Mouse (Mus musculus): Measurements from ENCODE around the gene Gzmc. TPM values are rescaled to one million over a fixed set of nuclear protein-coding genes. Genes with fewer than 3 reads are reported as not detected.
"Not testable (repeated sequence)": the region's sequence is repeated elsewhere in the genome, so short reads cannot be mapped to it uniquely, and the experiment has no call there.

Gene Gzmc
- not detected in 2 replicates for polyA plus RNA-seq (2014; fragmentation: Nextera tagmentation; extraction: Ambion mirVana)

- no peak within 1 kb of the TSS for H3K4me3 ChIP-seq (ENCODE audit: low read depth, low read length)
- H3K9ac ChIP-seq (ENCODE audit: low read length): no peak within 1 kb of the TSS
- H3K4me1 ChIP-seq (replicated peaks; ENCODE audit: control insufficient read depth, insufficient read depth, low read length): no peaks in the 10 kb centered on the region
- H3K4me2 ChIP-seq (ENCODE audit: low read length): no peak within 1 kb of the TSS
- H3K36me3 ChIP-seq (ENCODE audit: control insufficient read depth, insufficient read depth, low read length): no peaks in the 10 kb centered on the region
- no peak within 1 kb of the TSS for H3K27ac ChIP-seq (ENCODE audit: low read depth)
- no peaks in the 10 kb centered on the region for H3K9me3 ChIP-seq (ENCODE audit: control insufficient read depth, low read length)
- H3K27me3 ChIP-seq (replicated peaks; ENCODE audit: control insufficient read depth, insufficient read depth, low read length): no peaks in the 10 kb centered on the region
- DNase-seq (ENCODE audit: low spot score) (no peak), ATAC-seq (replicated peaks; ENCODE audit: low FRiP score, low TSS enrichment, low read depth) (no peak)
- WGBS: 80% methylated on average over 2 of the region's 2 CpGs
These were observed at the start of gene Gzmc for GRCm38 (mm10) chr14:56234556-56234955. Gene Gzmc, minus strand, starts transcription at chr14:56234656.

DNA sequence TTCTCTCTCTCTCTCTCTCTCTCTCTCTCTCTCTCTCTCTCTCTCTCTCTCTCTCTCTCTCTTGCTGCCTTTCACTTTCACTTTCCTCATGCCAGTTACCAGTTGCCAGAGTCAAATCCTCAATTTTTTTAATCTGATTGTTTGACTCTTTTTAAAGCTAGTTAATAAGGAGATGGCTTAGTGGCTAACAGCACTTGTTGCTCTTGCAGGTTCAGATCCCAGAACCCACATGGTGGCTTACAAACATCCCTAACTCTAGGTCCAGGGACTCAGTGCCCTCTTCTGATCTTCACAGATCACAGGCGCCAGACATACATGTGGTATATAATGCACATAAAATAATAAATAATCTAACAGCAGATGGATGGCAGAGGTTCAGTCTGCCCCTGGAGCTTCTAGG, 49.4 kb upstream of the Gzmc start:
- WGBS: 73% methylated on average over 1 of the region's 1 CpGs
- H3K4me1 ChIP-seq (replicated peaks; ENCODE audit: control insufficient read depth, insufficient read depth, low read length): no peaks in the 10 kb centered on the region
- H3K36me3 ChIP-seq (ENCODE audit: control insufficient read depth, insufficient read depth, low read length): no peaks in the 10 kb centered on the region

DNA sequence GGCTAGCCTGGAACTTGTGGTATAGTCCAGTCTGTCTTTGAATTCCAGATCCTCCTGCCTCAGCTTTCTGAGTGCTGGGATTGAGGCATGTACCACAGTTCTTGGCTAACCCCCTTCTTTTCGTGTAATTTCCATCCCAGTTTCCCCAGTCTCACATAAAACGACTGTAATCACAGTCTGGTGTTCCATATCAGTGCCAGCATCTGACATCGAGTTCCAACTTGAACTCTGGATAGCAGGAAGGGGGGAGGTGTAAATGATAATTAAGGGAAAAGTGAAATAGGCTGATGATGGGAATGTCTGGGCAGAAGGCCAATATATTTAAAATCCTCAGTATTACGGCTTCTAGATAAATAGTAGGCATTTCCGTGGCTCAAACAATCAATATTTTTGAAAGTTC, 46.6 kb upstream of the Gzmc start:
- H3K4me1 ChIP-seq (replicated peaks; ENCODE audit: control insufficient read depth, insufficient read depth, low read length): no peaks in the 10 kb centered on the region
- H3K4me3 ChIP-seq (ENCODE audit: low read depth, low read length): no peak overlapping the region
- no peaks in the 10 kb centered on the region for H3K9me3 ChIP-seq (ENCODE audit: control insufficient read depth, low read length)
- H3K4me2 ChIP-seq (ENCODE audit: low read length): no peak overlapping the region
- no peak for ATAC-seq (replicated peaks; ENCODE audit: low FRiP score, low TSS enrichment, low read depth)
- H3K27ac ChIP-seq (ENCODE audit: low read depth): no peak overlapping the region
- no peaks in the 10 kb centered on the region for H3K27me3 ChIP-seq (replicated peaks; ENCODE audit: control insufficient read depth, insufficient read depth, low read length)
- H3K36me3 ChIP-seq (ENCODE audit: control insufficient read depth, insufficient read depth, low read length): no peaks in the 10 kb centered on the region
- no peak for DNase-seq (ENCODE audit: low spot score)
- whole genome bisulfite sequencing: 54% methylated on average over 5 of the region's 5 CpGs
- no peak overlapping the region for H3K9ac ChIP-seq (ENCODE audit: low read length)

More for the DNA sequence above, 49.4 kb upstream of the Gzmc start:
- Histone ChIP-seq H3K9me3 (ENCODE audit: control insufficient read depth, low read length) (no peaks in the 10 kb centered on the region), H3K9ac (ENCODE audit: low read length) (no peak overlapping the region), H3K27me3 (replicated peaks; ENCODE audit: control insufficient read depth, insufficient read depth, low read length) (no peaks in the 10 kb centered on the region), H3K27ac (ENCODE audit: low read depth) (no peak overlapping the region), H3K4me2 (ENCODE audit: low read length) (no peak overlapping the region), H3K4me3 (ENCODE audit: low read depth, low read length) (no peak overlapping the region)
- ATAC-seq (replicated peaks; ENCODE audit: low FRiP score, low TSS enrichment, low read depth) (no peak), DNase-seq (ENCODE audit: low spot score) (no peak)

GRCm38 (mm10) chr14:56278691-56279090, 44.2 kb upstream of the Gzmc start:
- ATAC-seq (replicated peaks; ENCODE audit: low FRiP score, low TSS enrichment, low read depth); H3K9me3 ChIP-seq (ENCODE audit: control insufficient read depth, low read length); H3K4me3 ChIP-seq (ENCODE audit: low read depth, low read length); H3K4me1 ChIP-seq (replicated peaks; ENCODE audit: control insufficient read depth, insufficient read depth, low read length); H3K27me3 ChIP-seq (replicated peaks; ENCODE audit: control insufficient read depth, insufficient read depth, low read length); DNase-seq (ENCODE audit: low spot score); H3K9ac ChIP-seq (ENCODE audit: low read length); H3K36me3 ChIP-seq (ENCODE audit: control insufficient read depth, insufficient read depth, low read length); H3K4me2 ChIP-seq (ENCODE audit: low read length); H3K27ac ChIP-seq (ENCODE audit: low read depth): not testable (repeated sequence)
- 41% methylated on average over 7 of the region's 7 CpGs for WGBS

DNA sequence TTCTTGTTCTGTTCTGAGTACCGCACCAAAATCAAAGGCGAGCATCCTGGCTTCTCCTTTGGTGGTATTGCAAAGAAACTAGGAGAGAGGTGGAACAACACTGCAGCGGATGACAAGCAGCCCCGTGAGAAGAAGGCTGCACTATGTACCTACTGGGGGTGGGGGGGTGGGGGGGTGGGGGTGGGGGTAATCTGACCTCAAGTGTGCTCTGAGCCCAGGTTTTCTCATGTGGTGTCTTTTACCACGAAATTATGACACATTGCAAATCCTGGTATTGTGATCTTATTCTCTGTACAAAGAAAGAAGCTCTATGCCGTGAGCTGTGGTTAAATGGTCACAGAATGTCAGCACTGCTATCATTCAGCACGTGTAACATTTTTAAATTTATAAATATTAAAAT, 41.6 kb upstream of the Gzmc start:
- not testable (repeated sequence) for ATAC-seq (replicated peaks; ENCODE audit: low FRiP score, low TSS enrichment, low read depth); H3K9ac ChIP-seq (ENCODE audit: low read length); H3K4me1 ChIP-seq (replicated peaks; ENCODE audit: control insufficient read depth, insufficient read depth, low read length); H3K9me3 ChIP-seq (ENCODE audit: control insufficient read depth, low read length); H3K27me3 ChIP-seq (replicated peaks; ENCODE audit: control insufficient read depth, insufficient read depth, low read length); DNase-seq (ENCODE audit: low spot score); H3K4me3 ChIP-seq (ENCODE audit: low read depth, low read length); H3K36me3 ChIP-seq (ENCODE audit: control insufficient read depth, insufficient read depth, low read length); H3K27ac ChIP-seq (ENCODE audit: low read depth); H3K4me2 ChIP-seq (ENCODE audit: low read length)
- WGBS: 74% methylated on average over 7 of the region's 7 CpGs

DNA sequence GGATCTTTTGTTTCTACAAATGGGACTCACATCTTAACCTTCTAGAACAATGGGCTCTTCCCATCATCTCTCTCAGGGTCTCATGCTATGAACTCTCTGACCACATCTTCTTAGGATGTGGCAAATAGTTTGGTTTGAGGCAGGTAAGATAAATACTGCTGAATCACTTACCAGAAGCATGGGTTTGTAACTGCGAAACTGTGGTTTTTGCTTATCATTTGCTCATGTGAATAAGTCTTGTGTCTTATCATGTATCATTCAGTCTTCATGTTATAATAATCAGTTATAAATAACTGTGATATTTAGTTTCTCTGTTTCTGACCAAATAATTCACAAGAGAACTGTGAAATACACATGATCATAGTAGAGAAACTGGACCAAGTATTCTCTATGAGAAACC, 31.7 kb upstream of the Gzmc start:
- no peaks in the 10 kb centered on the region for H3K27me3 ChIP-seq (replicated peaks; ENCODE audit: control insufficient read depth, insufficient read depth, low read length)
- no peak overlapping the region for H3K4me3 ChIP-seq (ENCODE audit: low read depth, low read length)
- no peak overlapping the region for H3K27ac ChIP-seq (ENCODE audit: low read depth)
- no peaks in the 10 kb centered on the region for H3K36me3 ChIP-seq (ENCODE audit: control insufficient read depth, insufficient read depth, low read length)
- no peaks in the 10 kb centered on the region for H3K4me1 ChIP-seq (replicated peaks; ENCODE audit: control insufficient read depth, insufficient read depth, low read length)
- 83% methylated on average over 1 of the region's 1 CpGs for WGBS
- H3K4me2 ChIP-seq (ENCODE audit: low read length): no peak overlapping the region
- no peak for DNase-seq (ENCODE audit: low spot score)
- H3K9me3 ChIP-seq (ENCODE audit: control insufficient read depth, low read length): no peaks in the 10 kb centered on the region
- H3K9ac ChIP-seq (ENCODE audit: low read length): no peak overlapping the region
- ATAC-seq (replicated peaks; ENCODE audit: low FRiP score, low TSS enrichment, low read depth): no peak

DNA sequence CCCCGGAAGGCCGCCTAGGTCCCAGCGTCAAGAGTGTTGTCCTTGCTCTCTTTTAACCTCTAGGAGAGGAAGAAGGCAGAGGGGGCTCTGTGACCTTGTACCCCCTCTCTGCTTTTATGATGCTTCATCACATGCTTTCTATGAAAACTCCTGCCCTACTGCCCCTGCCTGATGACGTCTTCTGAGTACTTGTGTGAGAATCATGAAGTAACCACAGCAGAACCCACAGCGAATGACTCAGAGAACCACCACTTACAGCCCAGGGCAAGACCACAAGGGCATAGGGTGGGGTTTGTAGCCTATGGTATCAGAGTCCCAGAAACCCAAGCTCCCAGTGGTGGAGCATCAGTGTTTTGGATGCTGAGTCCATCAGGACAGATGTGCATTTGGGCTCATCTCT, 27.7 kb upstream of the Gzmc start, which contains the start of gene Gzmb:
Gene Gzmb, minus strand, starts transcription at position 108 of the 400 bp plus-strand sequence.
- no peak within 1 kb of the TSS for H3K4me2 ChIP-seq (ENCODE audit: low read length)
- ATAC-seq (replicated peaks; ENCODE audit: low FRiP score, low TSS enrichment, low read depth): no peak
- WGBS: 89% methylated on average over 5 of the region's 5 CpGs
- DNase-seq (ENCODE audit: low spot score): no peak
- no peak within 1 kb of the TSS for H3K27ac ChIP-seq (ENCODE audit: low read depth)
- H3K4me1 ChIP-seq (replicated peaks; ENCODE audit: control insufficient read depth, insufficient read depth, low read length): no peaks in the 10 kb centered on the region
- H3K4me3 ChIP-seq (ENCODE audit: low read depth, low read length): no peak within 1 kb of the TSS
- no peak within 1 kb of the TSS for H3K9ac ChIP-seq (ENCODE audit: low read length)
- no peaks in the 10 kb centered on the region for H3K27me3 ChIP-seq (replicated peaks; ENCODE audit: control insufficient read depth, insufficient read depth, low read length)
- no peaks in the 10 kb centered on the region for H3K9me3 ChIP-seq (ENCODE audit: control insufficient read depth, low read length)
- no peaks in the 10 kb centered on the region for H3K36me3 ChIP-seq (ENCODE audit: control insufficient read depth, insufficient read depth, low read length)

DNA sequence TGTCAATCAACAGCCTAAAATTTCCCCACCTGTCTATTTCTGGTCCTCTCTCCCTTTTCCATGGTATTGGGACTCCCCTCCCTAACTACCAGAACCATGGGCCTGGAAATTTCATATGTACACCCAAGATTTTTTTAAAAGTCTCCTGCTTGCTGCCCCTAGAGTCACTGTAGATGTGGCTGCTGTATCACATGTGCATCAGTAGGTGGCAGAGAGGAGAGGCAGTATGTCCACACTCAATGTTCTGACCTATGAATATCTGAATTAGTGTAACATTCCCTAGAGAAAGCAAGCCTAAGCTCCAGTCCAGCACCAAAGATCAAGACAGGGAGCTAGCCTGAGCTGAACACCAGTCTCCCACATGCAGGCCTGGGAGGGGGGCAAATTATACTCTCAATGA, 6.0 kb upstream of the Gzmc start:
- Histone ChIP-seq H3K27ac (ENCODE audit: low read depth) (no peak overlapping the region), H3K9ac (ENCODE audit: low read length) (no peak overlapping the region), H3K9me3 (ENCODE audit: control insufficient read depth, low read length) (no peaks in the 10 kb centered on the region), H3K4me2 (ENCODE audit: low read length) (no peak overlapping the region), H3K4me1 (replicated peaks; ENCODE audit: control insufficient read depth, insufficient read depth, low read length) (no peaks in the 10 kb centered on the region), H3K36me3 (ENCODE audit: control insufficient read depth, insufficient read depth, low read length) (no peaks in the 10 kb centered on the region), H3K4me3 (ENCODE audit: low read depth, low read length) (no peak overlapping the region), H3K27me3 (replicated peaks; ENCODE audit: control insufficient read depth, insufficient read depth, low read length) (no peaks in the 10 kb centered on the region)
- ATAC-seq (replicated peaks; ENCODE audit: low FRiP score, low TSS enrichment, low read depth) (no peak), DNase-seq (ENCODE audit: low spot score) (no peak)

DNA sequence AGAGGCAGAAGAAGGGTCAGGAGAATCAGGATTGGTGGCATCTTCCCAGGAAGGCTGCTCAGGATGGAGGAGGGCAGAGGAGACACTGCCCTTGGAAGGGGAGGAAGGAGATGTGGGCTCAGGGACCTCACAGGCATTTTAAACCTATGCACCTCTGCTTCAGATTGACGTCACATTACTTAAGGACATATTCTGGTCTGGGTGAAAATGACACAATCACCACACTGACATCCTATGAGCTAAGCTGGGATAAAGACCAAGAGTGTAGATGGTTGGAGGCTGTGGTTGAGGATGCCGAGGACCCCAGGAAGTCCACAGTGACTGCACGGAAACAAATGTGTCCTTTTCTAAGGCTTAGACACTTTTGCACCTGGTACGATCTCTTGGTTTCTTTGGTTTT, 23.1 kb downstream of the Gzmc start, which contains the start of gene Gzmf:
Gene Gzmf, minus strand, starts transcription at position 101 of the 400 bp plus-strand sequence.
- WGBS: 91% methylated on average over 4 of the region's 4 CpGs
- Histone ChIP-seq H3K27ac (ENCODE audit: low read depth) (no peak within 1 kb of the TSS), H3K4me2 (ENCODE audit: low read length) (no peak within 1 kb of the TSS), H3K4me1 (replicated peaks; ENCODE audit: control insufficient read depth, insufficient read depth, low read length) (no peaks in the 10 kb centered on the region), H3K9me3 (ENCODE audit: control insufficient read depth, low read length) (no peaks in the 10 kb centered on the region), H3K4me3 (ENCODE audit: low read depth, low read length) (no peak within 1 kb of the TSS), H3K36me3 (ENCODE audit: control insufficient read depth, insufficient read depth, low read length) (no peaks in the 10 kb centered on the region), H3K27me3 (replicated peaks; ENCODE audit: control insufficient read depth, insufficient read depth, low read length) (no peaks in the 10 kb centered on the region), H3K9ac (ENCODE audit: low read length) (no peak within 1 kb of the TSS)
- ATAC-seq (replicated peaks; ENCODE audit: low FRiP score, low TSS enrichment, low read depth) (no peak), DNase-seq (ENCODE audit: low spot score) (no peak)

Measured in intestine, embryonic 14.5 days (tissue).